Mouse (Mus musculus) stomach, postnatal 0 days (tissue): ENCODE data around the gene Gpr68.

ENCODE experiments used
- CTCF ChIP-seq: IDR thresholded peaks from 2 replicates; pipeline ENCODE4 v1.5.1; 2016; ENCODE audit warnings: antibody characterized with exemption, low read depth, mild to moderate bottlenecking, moderate library complexity
- EP300 ChIP-seq: optimal IDR thresholded peaks from 2 replicates; pipeline ENCODE3; 2016; ENCODE audit warnings: antibody characterized with exemption

GRCm38 (mm10) chr12:100924646-100925339 lies 16.8 kb upstream of the Gpr68 start:
- TF ChIP-seq CTCF (no peak), EP300 (no peak)
